Mouse (Mus musculus) erythroblast, adult 5-6 weeks (primary cell): ENCODE results near the gene G6pc2. TPM values are rescaled to one million over a fixed set of nuclear protein-coding genes. Genes with fewer than 3 reads are reported as not detected.

Experiments
- ATAC-seq: replicated peaks from 2 replicates; pipeline ENCODE4 v1.8.0; 2016; ENCODE audit warnings: moderate number of reproducible peaks, mild to moderate bottlenecking, moderate TSS enrichment, inconsistent platforms; ENCODE audit not compliant: poor library complexity, low FRiP score, severe bottlenecking
- total RNA-seq, 2 experiments: library from RNA; stranded (forward) in 1 of 2; stranded (reverse) in 1 of 2; fragments of 150-400 nt in 1 of 2; fragments of 200-764, 138-1000 nt in 1 of 2; gene quantifications; 2 replicates each; pipeline versions ENCODE4 v1.2.3 to v1.2.4; 2015 to 2017; ENCODE audit warnings: low replicate concordance in 2 of 2

Gene G6pc2
- total RNA-seq, 2 experiments from 2014 or later = not detected

DNA sequence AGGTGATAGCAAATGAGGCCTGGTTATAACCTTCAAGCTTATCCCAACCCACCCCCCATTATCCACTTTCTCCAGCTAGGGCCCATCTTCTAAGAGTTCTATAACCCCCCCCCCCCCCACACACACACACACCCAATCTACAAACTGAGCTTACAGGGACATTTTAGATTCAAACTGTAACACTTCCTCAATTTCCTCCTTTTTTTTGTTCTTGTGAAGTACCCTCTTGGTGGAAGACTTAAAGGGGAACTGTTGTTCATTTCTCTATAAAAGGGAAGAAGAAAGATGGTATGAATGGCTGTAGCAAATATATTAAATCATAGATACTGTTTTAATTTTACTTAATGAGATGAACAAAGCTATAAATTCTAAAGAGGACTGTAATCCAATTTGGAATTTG is 21.2 kb downstream of the G6pc2 start:
- ATAC-seq = no peak

DNA sequence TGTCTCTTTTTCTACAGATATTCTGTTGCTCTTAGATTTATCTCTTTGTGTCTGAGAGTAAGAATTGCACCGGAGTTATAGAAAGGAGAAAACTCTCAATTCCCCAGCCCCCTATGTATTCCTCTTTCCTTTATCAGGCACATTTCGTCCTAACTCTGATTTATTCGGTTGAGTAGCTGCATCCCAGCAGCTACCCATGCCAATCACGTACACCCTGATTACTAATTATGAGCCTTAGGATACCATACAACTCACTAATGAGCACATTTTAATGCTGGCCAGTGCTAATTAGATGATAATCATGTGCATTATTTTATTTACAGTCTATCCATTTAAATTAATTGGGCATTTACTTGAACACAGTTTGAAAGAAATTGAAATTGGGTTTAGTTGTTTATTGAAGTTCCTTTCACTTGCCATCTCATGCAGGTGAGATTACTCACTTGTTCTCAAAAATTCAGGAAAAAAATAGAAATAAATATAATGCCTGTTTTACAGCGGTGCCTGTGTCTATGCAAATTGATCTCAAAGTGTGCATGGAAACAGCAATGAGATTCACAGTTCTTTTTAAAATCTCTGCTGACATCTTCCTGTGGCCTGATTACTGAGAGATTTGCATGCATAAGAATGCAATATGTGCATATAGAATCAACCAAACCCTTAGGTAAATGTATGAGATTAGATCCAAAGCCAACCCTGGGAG is 24.3 kb downstream of the G6pc2 start:
- no peak for ATAC-seq

DNA sequence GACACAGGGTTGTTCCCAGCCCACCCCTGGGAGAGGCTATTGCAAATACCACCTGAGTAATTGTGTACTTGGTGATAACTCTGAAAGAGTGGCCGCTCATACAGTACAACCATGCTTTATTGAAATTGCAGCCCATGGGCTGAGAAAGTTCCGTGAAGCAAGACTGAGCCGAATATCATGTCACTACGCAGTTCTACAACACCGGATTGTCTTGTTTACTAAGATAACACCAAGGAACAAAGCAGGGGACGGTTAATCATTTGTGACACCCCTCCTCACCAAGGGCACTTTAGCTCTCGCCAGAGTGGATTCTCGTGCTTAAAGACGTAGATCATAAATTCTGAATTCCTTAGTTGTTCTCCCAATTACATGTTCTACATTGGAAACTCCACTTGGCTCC is 28.4 kb downstream of the G6pc2 start:
- ATAC-seq = no peak

DNA sequence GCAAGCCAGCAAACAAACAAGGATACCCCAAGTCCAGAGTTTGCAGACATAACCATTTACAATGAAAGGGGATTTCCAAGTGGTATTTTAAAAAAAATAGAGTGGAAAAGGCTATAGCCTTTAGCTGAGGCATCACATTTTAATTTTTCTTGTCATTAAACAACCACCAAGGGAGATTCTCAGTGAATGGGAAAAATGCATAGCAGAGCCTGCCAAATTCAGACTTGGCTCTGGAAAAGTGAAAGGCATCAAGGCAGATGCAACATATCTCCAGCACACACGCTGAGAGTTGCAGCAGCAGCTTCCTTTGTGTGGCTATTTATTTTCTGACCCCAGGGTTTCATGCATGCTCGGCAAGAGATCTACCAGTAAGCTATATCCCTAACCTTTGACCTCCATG is 34.1 kb downstream of the G6pc2 start:
- no peak for ATAC-seq

DNA sequence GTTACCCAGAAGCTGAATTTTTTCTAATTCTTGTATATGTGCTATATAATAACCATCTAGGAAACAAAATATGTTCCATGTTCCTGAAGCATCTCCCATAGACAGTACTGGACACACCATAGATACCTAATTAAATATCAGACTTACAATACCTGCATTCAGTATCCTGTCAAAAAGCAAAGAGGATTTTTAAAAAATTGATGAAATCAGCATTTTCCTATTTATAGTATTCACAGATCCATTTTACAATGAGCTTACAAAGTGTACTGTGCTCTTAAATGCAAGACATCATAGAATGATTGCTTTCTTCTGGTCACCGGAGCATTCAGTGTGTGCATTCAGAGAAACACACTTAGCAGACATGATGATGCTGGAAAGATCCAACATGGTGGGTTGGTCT is 36.2 kb downstream of the G6pc2 start:
- ATAC-seq = no peak

DNA sequence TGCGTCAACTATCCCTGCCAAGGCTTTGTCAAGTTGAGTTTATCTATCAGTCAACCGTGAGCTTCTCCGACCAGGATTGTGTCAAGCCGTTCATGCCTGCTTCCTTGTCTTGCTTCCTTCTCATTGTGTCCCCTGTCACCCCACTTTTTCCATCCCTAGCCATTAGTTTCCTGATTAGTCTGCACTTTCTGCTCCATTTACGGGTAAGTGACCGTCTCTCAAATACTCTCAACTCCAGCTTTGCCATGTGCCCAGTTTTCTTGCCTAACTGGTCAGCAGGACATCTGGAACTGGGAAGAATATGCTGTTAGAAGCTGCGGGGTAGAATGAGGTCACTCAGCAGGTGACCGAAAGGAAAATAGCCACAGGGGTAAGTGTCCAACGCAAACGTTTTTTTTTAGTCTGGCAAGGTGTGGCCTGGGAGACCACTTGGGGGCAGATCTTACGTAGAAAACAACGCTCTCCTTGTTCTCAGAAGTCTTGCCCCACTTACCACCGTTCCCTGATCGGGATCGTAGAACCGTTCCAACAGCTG is 37.4 kb downstream of the G6pc2 start:
- no peak for ATAC-seq

DNA sequence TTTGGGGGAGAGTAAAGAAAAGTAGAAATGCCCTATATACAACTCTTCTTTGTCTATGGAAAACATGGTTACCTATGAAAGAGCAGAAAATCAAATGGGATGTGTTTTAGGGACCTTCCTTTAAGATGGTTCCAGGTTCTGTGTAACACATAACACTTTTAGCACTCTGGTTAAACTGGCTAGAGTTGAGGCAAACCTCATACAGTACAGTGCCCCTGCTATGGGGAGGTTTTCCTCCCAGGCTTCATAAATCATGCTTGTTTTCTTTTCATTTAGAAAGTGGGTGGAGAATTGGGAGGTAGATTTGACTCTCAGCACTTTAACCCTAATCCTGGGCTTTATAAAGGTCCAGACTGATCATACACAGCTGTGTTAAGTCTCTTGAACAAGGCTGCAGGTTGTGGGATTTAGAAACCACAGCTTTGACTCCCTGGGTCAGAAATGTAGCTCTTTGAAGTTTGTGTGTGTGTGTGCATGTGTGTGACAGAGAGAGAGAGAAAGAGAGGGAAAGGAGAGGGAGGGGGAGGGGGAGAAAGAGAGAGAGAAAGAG is 53.3 kb downstream of the G6pc2 start:
- no peak for ATAC-seq

DNA sequence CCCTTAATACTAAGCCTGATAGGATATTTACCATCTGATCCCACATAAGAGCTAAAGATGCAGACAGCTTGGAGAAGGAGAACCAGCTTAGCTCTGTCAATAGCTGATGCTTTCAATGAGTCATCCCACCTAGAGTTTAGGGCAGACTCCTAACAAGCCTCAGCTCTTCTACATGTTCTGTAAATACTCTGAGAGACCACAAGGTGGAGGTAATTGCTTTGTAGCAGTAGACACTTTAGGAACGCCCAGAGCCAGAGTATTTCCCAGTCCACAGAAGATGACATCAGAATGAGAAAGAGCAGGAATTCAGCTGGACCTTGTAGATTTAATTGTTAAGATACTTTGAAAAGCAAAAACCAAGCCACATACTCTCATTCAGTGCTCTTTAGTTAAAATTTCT is 65.0 kb downstream of the G6pc2 start:
- ATAC-seq = no peak

Other genes starting within 250 kb of the G6pc2 start
- gene Nostrin, start 75.3 kb upstream of the G6pc2 start, total RNA-seq (2015; ENCODE audit: low replicate concordance) = 1.0 TPM in 1 of 2 replicates, not detected in the other
- gene Nostrin, start 75.3 kb upstream of the G6pc2 start, total RNA-seq (2017; ENCODE audit: low replicate concordance) = 0.51 and 0.70 TPM in 2 replicates
- gene Spc25, start 4.9 kb upstream of the G6pc2 start, total RNA-seq (2015; ENCODE audit: low replicate concordance) = 40.8 and 46.7 TPM in 2 replicates
- 36.0 and 66.6 TPM in 2 replicates for gene Spc25, start 4.9 kb upstream of the G6pc2 start, total RNA-seq (2017; ENCODE audit: low replicate concordance)
- gene Abcb11, start 131.5 kb downstream of the G6pc2 start, total RNA-seq (2015; ENCODE audit: low replicate concordance) = not detected in 2 replicates
- gene Abcb11, start 131.5 kb downstream of the G6pc2 start, total RNA-seq (2017; ENCODE audit: low replicate concordance) = not detected in 2 replicates
- 2.5 and 5.9 TPM in 2 replicates for gene Dhrs9, start 169.4 kb downstream of the G6pc2 start, total RNA-seq (2015; ENCODE audit: low replicate concordance)
- gene Dhrs9, start 169.4 kb downstream of the G6pc2 start, total RNA-seq (2017; ENCODE audit: low replicate concordance) = 1.4 and 2.9 TPM in 2 replicates